Mouse (Mus musculus) liver, adult 2 months (tissue): ENCODE measurements around the gene Disc1.

Experiments used
- CTCF ChIP-seq: fragments of 200-500 bp; IDR thresholded peaks from 2 replicates; pipeline ENCODE4 v1.5.1; 2011; ENCODE audit warnings: low read depth, low read length, control low read depth
- POLR2A ChIP-seq: fragments of 200-500 bp; IDR thresholded peaks from 2 replicates; pipeline ENCODE4 v1.6.1; 2011; ENCODE audit warnings: low read length, control low read depth; ENCODE audit not compliant: insufficient read depth; ENCODE audit errors: extremely low read depth

- TF ChIP-seq POLR2A (no peak), CTCF (no peak)
Observed at GRCm38 (mm10) chr8:125206391-125206790, 152.4 kb downstream of the Disc1 start.
